Mouse (Mus musculus): ENCODE data around the gene Ccdc7a.
"Not testable (repeated sequence)": the region's sequence is repeated elsewhere in the genome, so short reads cannot be mapped to it uniquely, and the experiment has no call there.

Ccdc7a gene

DNA sequence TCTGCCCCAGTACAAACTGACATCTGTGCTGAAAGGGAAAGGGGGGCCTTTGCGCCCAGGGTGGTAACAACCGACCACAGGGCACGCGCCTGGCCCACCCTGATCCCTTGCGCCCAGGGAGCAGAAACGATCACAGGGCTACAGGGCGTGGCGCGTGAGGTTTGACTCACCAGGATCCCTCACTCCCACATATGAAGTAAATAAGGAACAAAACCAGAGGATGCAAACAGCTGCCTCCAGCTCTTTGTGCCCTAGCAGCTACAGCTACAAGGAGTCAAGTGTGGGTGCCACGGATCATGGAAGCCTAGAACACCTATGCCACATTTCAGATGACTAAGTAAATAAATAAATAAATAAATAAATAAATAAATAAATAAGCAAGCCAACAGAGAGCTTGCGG lies at the start of gene Ccdc7a:
Gene Ccdc7a (minus strand): TSS at position 101 of the 400 bp plus-strand sequence.
- not testable (repeated sequence) for DNase-seq (ENCODE audit: low read depth)

- DNase-seq (ENCODE audit: low read depth) = not testable (repeated sequence)
These were observed 1.5 kb upstream of the Ccdc7a start, which contains the start of gene Ccdc7b for GRCm38 (mm10) chr8:129066834-129067233. Gene Ccdc7b (plus strand): TSS chr8:129067134.

DNA sequence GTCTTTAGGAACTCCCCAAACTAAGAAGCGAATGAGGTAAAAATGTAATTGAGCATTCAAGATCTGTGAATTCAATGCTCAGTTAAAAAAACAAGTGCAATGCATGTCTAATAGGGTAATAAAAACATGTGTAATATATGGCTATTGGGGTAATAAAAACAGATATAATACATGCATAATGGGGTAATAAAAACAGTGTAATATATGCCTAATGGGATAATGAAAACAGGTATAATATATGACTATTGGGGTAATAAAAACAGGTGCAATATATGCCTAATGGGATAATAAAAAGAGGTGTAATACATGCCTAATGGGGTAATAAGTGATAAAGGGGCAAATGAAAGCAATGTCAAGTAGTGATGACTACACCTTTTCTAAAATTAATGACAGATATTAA lies 73.9 kb downstream of the Ccdc7a start:
- DNase-seq (ENCODE audit: low read depth) = no peak

GRCm38 (mm10) chr8:128948941-128949340 lies 116.4 kb downstream of the Ccdc7a start:
- not testable (repeated sequence) for DNase-seq (ENCODE audit: low read depth)

DNA sequence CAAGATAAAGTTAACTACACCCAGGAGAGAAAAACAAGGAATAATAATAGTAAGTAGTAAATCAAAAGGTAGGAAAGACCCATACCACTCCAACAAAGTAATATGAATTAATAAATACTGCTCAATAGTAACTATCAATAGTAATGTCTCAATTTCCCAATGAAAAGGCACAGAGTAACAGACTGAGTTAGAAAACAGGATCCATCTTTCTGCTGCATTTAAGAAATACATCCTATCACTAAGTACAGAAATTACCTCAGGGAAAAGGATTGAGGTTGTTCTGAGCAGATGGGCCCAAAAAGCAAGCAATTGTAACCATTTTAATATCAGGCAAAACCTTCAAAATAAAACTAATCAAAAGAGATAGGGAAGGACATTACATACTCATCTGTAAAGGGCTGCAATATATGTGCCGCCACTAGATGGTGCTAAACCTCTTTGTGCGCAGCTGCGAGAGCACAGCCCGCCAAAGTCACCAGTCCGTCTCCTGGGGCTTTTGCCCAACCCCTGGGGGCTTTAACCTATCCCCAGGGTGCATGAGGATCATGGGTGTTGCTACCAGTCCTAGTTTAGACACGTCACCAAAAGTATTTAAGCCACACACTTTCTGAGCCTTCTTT lies 124.2 kb downstream of the Ccdc7a start:
- not testable (repeated sequence) for DNase-seq (ENCODE audit: low read depth)

DNA sequence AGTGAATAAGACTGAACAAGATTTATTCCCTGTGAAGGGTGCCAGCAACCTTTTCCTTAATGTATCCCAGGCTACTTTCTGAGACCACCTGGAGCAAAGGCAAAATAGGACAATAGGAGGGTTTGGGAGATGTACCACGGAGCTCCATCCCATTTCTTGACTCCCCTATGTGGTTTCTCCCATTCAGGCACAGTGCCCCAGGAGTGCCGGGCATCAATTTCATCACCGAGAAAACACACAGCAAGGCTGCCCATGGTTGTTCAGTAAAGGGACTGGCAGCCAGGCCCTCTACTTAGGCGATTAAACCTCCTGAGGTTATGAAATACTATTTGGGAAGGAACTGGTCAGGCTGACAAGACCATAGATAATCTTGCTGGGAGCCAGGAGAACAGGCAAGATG lies 131.9 kb downstream of the Ccdc7a start:
- no peak for DNase-seq (ENCODE audit: low read depth)

GRCm38 (mm10) chr8:128882719-128883118 lies 182.6 kb downstream of the Ccdc7a start:
- DNase-seq (ENCODE audit: low read depth) = no peak

DNA sequence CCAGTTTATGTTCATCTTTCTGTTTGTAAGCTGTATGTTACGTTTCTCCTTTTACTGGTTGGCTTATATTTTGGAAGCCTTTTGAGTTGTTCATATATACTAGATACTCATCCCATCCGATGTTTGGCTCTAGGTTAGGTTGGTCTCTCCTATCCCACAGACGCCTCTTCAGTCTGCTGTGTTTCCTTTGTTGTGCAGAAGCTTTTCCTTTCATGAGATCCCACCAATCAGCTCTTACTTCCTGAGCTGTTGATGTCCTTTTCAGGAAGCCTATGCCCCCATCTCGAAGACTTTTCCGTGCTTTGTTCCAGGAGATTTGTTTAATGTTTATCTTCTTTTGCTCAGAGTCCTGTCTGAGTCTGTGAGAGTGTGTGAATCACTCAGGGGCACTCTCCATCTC lies 221.6 kb downstream of the Ccdc7a start:
- DNase-seq (ENCODE audit: low read depth) = no peak

- DNase-seq (ENCODE audit: low read depth) = no peak
These were observed 252.8 kb downstream of the Ccdc7a start for GRCm38 (mm10) chr8:128812521-128812920.

- no peak for DNase-seq (ENCODE audit: low read depth)
These were observed 266.7 kb downstream of the Ccdc7a start, which contains the start of gene Gm3952 for GRCm38 (mm10) chr8:128798594-128798993. Gene Gm3952 (minus strand): TSS chr8:128798694.

DNA sequence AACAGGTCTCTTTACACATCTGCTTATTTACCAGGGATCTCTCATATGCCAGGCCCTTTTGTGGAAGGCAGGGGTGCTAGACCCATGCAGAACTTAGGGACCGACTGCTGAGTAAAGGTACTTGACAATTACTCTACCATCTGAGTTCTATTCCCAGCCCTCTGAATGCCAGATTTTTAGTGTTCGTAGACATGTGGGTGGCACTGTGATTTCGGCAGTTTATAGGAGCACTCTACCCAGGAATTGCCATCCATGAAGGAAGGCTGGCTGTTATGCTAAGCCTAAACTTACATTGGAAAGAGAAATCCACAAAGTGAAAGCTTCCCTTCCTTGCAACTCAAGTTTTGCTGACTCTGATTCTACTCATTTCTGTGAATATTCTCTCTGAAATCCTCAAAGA lies 329.6 kb downstream of the Ccdc7a start:
- no peak for DNase-seq (ENCODE audit: low read depth)

GRCm38 (mm10) chr8:128734118-128734517 lies 331.2 kb downstream of the Ccdc7a start:
- DNase-seq (ENCODE audit: low read depth) = no peak

GRCm38 (mm10) chr8:128732254-128732653 lies 333.1 kb downstream of the Ccdc7a start:
- DNase-seq (ENCODE audit: low read depth) = no peak

DNA sequence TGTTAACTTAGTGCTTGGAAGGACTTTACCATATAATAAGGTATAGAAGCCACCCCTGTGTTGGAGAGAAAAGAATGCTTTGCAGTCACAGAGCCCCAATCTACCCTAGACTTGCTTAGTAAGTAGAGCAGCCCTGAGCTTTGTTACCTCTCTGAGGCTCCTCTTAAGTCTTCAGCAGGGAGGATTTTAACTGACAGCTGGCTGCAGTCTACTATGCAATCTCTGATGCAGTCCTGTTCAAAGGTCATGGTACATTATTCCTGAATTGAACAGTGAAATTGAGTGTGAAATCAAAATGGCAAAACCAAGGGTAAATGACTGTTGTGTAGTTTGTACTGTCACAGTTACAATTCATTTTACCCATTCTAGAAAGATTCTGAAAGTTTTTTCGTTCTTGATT lies 338.1 kb downstream of the Ccdc7a start:
- DNase-seq (ENCODE audit: low read depth) = no peak

GRCm38 (mm10) chr8:128724819-128725218 lies 340.5 kb downstream of the Ccdc7a start:
- peak; percentile 79 for DNase-seq (ENCODE audit: low read depth)

DNA sequence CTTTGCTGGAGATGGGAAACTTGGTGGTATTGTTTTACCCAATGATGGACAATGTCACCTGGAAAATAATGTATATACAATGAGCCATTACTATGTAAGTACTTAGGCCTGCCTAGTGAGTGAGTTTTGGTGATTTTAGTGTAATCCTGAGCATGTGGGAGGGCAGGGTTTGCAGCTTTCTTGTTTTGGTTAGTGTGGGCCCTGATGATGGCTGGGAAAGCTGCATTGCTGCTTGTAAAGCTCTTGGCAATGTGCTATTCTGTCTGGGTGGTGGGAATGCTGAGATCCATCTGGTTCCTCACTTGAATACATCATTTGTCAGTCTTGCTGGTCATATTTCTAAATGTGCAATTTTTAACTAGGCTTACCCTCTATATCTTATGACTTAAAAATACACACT lies 349.1 kb downstream of the Ccdc7a start:
- DNase-seq (ENCODE audit: low read depth) = no peak

GRCm38 (mm10) chr8:128709261-128709660 lies 356.1 kb downstream of the Ccdc7a start:
- DNase-seq (ENCODE audit: low read depth) = peak; percentile 89

- peak; percentile 69 for DNase-seq (ENCODE audit: low read depth)
These were observed 360.5 kb downstream of the Ccdc7a start for GRCm38 (mm10) chr8:128704836-128705235.

GRCm38 (mm10) chr8:128704376-128704775 lies 360.9 kb downstream of the Ccdc7a start:
- peak; percentile 53 for DNase-seq (ENCODE audit: low read depth)

DNA sequence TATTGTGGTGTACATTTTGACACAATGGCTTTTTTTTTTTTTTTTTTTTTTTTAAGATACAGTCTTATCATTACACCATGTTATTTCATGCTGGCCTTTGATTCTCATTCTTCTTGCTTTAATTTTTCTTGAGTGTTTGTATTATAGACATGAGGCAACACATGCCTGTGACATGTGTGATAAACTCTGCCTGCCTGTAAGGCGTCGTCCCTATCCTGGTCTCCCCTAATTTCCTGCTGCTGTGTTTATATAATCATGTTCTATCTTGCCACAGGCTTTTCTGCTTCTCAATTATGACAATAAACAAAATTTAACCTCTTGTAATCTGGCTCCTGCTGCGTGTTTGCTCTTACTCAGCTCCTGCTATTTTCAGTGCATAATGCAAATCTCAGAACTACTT lies 367.4 kb downstream of the Ccdc7a start:
- DNase-seq (ENCODE audit: low read depth) = no peak

GRCm38 (mm10) chr8:128696701-128697397 lies 368.5 kb downstream of the Ccdc7a start:
- DNase-seq (ENCODE audit: low read depth) = no peak

- no peak for DNase-seq (ENCODE audit: low read depth)
These were observed 375.3 kb downstream of the Ccdc7a start for GRCm38 (mm10) chr8:128690056-128690455.

DNA sequence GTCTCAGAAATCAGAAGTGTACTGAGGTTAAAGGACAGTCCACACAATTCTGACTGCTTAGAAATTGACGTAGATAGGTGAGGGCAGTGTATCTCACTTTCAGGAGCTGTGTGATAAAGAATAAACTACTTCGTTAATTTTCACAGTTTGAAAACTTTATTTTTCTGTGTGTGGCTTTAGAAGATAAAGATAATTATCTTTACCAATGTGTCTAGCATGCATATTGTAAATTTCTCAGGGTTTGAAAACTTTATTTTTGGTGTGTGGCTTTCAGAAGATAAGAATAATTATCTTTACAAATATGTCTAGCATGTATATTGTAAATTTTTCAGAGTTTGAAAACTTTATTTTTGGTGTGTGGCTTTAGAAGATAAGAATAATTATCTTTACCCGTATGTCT lies 376.6 kb downstream of the Ccdc7a start:
- DNase-seq (ENCODE audit: low read depth) = no peak
